Mouse (Mus musculus) brain, embryonic 14.5 days (tissue): ENCODE results near the gene Gm39566.

Experiments
- CTCF ChIP-seq: fragments of 200-500 bp; IDR thresholded peaks from 2 replicates; pipeline ENCODE4 v1.5.1; 2012; ENCODE audit warnings: inconsistent platforms, mild to moderate bottlenecking, moderate library complexity, borderline replicate concordance; ENCODE audit not compliant: insufficient read depth, insufficient read length; ENCODE audit errors: extremely low read depth
- POLR2A ChIP-seq: fragments of 200-500 bp; IDR thresholded peaks from 2 replicates; pipeline ENCODE4 v1.6.1; 2012; ENCODE audit warnings: mild to moderate bottlenecking, inconsistent platforms, borderline replicate concordance; ENCODE audit not compliant: poor library complexity, insufficient read depth, insufficient read length, severe bottlenecking; ENCODE audit errors: extremely low read depth

DNA sequence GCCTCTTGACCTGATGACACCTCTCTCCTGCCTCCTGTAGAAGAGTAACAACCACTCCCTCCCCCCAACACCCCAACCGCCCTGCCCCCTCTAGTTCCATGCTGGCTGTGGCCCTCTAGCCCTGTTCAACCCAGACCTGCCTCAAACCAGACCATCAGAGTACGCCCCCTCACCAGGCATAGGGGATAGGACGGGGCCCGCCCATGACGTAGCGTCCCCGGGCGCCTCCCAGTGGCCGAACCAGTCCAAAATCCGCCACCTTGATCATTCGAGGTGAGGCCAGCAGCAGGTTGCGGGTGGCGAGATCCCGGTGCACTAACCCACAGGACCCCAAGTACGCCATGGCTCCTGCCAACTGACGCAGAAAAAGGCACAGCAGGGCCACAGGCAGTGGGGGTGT, 40.2 kb upstream of the Gm39566 start:
- TF ChIP-seq CTCF (peak; percentile 52; the same call in 1 of the 2 replicates), POLR2A (no peak)
